Mouse (Mus musculus): ENCODE measurements around the gene Pakap.
A peak's percentile ranks its signal among the peaks of the same experiment; 100 is the strongest.

- TF ChIP-seq POLR2A (IDR thresholded peaks at IDR 0.05; ENCODE audit: borderline replicate concordance, extremely low read depth, insufficient read depth, insufficient read length, poor library complexity, severe bottlenecking) (no peak), CTCF (IDR thresholded peaks at IDR 0.05; ENCODE audit: borderline replicate concordance, extremely low read depth, insufficient read depth, insufficient read length) (peak; percentile 35; the same call in 1 of the 2 replicates)
These were observed 359.7 kb downstream of the Pakap start for GRCm38 (mm10) chr4:57927464-57928205.
